Mouse (Mus musculus) kidney, embryonic 14.5 days (tissue): ENCODE results near the gene Rad51b. TPM values are rescaled to one million over a fixed set of nuclear protein-coding genes. Genes with fewer than 3 reads are reported as not detected.

Experiments
- ATAC-seq: fragments of 200-750 bp; cut with Nextera tagmentation; 2 replicates; pipeline ENCODE4 v1.8.0; 2017; ENCODE audit warnings: moderate number of reproducible peaks, mild to moderate bottlenecking, moderate TSS enrichment, moderate library complexity; ENCODE audit not compliant: low FRiP score, low TSS enrichment
- H3K27ac ChIP-seq: fragments of 300-500 bp; sonication (generic); 2 replicates; pipeline ENCODE4 v1.5.1; 2014; ENCODE audit warnings: low read depth, mild to moderate bottlenecking, low read length, moderate library complexity, mixed read lengths
- H3K27me3 ChIP-seq: fragments of 300-500 bp; sonication (generic); 2 replicates; pipeline ENCODE4 v1.6.1; 2014; ENCODE audit warnings: mild to moderate bottlenecking, low read length; ENCODE audit not compliant: control insufficient read depth, insufficient read depth
- H3K36me3 ChIP-seq: fragments of 300-500 bp; sonication (generic); 2 replicates; pipeline ENCODE4 v1.6.1; 2014; ENCODE audit warnings: low read length, mixed read lengths; ENCODE audit not compliant: control insufficient read depth, insufficient read depth
- H3K4me1 ChIP-seq: fragments of 300-500 bp; sonication (generic); 2 replicates; pipeline ENCODE4 v1.6.1; 2014; ENCODE audit warnings: low read length, mixed read lengths; ENCODE audit not compliant: control insufficient read depth, insufficient read depth
- H3K4me2 ChIP-seq: fragments of 300-500 bp; sonication (generic); replicated peaks from 2 replicates; pipeline ENCODE4 v1.6.1; 2014; ENCODE audit warnings: low read depth, mild to moderate bottlenecking, low read length
- H3K4me3 ChIP-seq: fragments of 300-500 bp; sonication (generic); 2 replicates; pipeline ENCODE4 v1.5.1; 2014; ENCODE audit warnings: mild to moderate bottlenecking, low read length
- H3K9ac ChIP-seq: fragments of 300-500 bp; sonication (generic); 2 replicates; pipeline ENCODE4 v1.6.1; 2014; ENCODE audit warnings: low read depth, mild to moderate bottlenecking, low read length, moderate library complexity
- H3K9me3 ChIP-seq: fragments of 300-500 bp; sonication (generic); 2 replicates; pipeline ENCODE4 v1.6.1; 2016; ENCODE audit warnings: low read length; ENCODE audit not compliant: control insufficient read depth
- WGBS: fragments of 180-500 bp; shearing (Covaris S2); extraction: QIAGEN DNeasy Blood & Tissue Kit; methylation state at CpG from one replicate; pipeline ENCODE4 v1.1.7; 2014; 5-methylcytosine and 5-hydroxymethylcytosine counted together
- polyA plus RNA-seq: library from polyadenylated mRNA; unstranded; fragments of >200 nt; fragmentation: Nextera tagmentation; extraction: Ambion mirVana; gene quantifications from 2 replicates; pipeline ENCODE4 v1.2.1, GENCODE M21; 2014

The Rad51b gene
- polyA plus RNA-seq, 1 experiment from 2014 or later = 7.2 TPM

GRCm38 (mm10) chr12:79492613-79493012 lies 195.5 kb downstream of the Rad51b start:
- Histone ChIP-seq H3K4me2 (no peak overlapping the region), H3K4me1 (no peaks in the 10 kb centered on the region), H3K36me3 (no peaks in the 10 kb centered on the region), H3K27me3 (no peaks in the 10 kb centered on the region), H3K9ac (no peak overlapping the region), H3K9me3 (peaks cover 4% of the 10 kb centered on the region; the same call in 1 of the 2 replicates), H3K4me3 (no peak overlapping the region), H3K27ac (no peak overlapping the region)
- no peak for ATAC-seq
- 90% methylated on average over 4 of the region's 4 CpGs for WGBS

- WGBS = 67% methylated on average over 2 of the region's 2 CpGs
- H3K4me3 ChIP-seq = no peak overlapping the region
- no peaks in the 10 kb centered on the region for H3K4me1 ChIP-seq
- H3K27me3 ChIP-seq = no peaks in the 10 kb centered on the region
- no peak for ATAC-seq
- no peaks in the 10 kb centered on the region for H3K9me3 ChIP-seq
- H3K27ac ChIP-seq = no peak overlapping the region
- no peak overlapping the region for H3K4me2 ChIP-seq
- H3K36me3 ChIP-seq = no peaks in the 10 kb centered on the region
- H3K9ac ChIP-seq = no peak overlapping the region
These were observed 196.4 kb downstream of the Rad51b start for GRCm38 (mm10) chr12:79493481-79493880.

GRCm38 (mm10) chr12:79498326-79498725 lies 201.2 kb downstream of the Rad51b start:
- Histone ChIP-seq H3K4me2 (no peak overlapping the region), H3K4me3 (no peak overlapping the region), H3K9ac (no peak overlapping the region), H3K36me3 (no peaks in the 10 kb centered on the region), H3K9me3 (no peaks in the 10 kb centered on the region), H3K27me3 (no peaks in the 10 kb centered on the region), H3K4me1 (peaks cover 8% of the 10 kb centered on the region; the same call in 1 of the 2 replicates), H3K27ac (no peak overlapping the region)
- WGBS = 26% methylated on average over 1 of the region's 1 CpGs
- no peak for ATAC-seq

GRCm38 (mm10) chr12:79499809-79500208 lies 202.7 kb downstream of the Rad51b start:
- Histone ChIP-seq H3K4me2 (no peak overlapping the region), H3K27me3 (no peaks in the 10 kb centered on the region), H3K27ac (no peak overlapping the region), H3K36me3 (no peaks in the 10 kb centered on the region), H3K9me3 (no peaks in the 10 kb centered on the region), H3K4me3 (no peak overlapping the region), H3K9ac (no peak overlapping the region), H3K4me1 (peaks cover 11% of the 10 kb centered on the region)
- WGBS = 91% methylated on average over 5 of the region's 5 CpGs
- no peak for ATAC-seq

- Histone ChIP-seq H3K4me2 (no peak overlapping the region), H3K27me3 (no peaks in the 10 kb centered on the region), H3K4me1 (peaks cover 15% of the 10 kb centered on the region), H3K4me3 (no peak overlapping the region), H3K36me3 (no peaks in the 10 kb centered on the region), H3K9me3 (no peaks in the 10 kb centered on the region), H3K27ac (peak overlapping the region; percentile 73; the same call in 1 of the 2 replicates), H3K9ac (no peak overlapping the region)
- WGBS = 64% methylated on average over 3 of the region's 3 CpGs
- no peak for ATAC-seq
These were observed 204.8 kb downstream of the Rad51b start for GRCm38 (mm10) chr12:79501877-79502276.

GRCm38 (mm10) chr12:79502862-79503581 lies 205.9 kb downstream of the Rad51b start:
- peak; percentile 53; the same call in 1 of the 2 replicates for ATAC-seq
- Histone ChIP-seq H3K4me3 (no peak overlapping the region), H3K4me2 (no peak overlapping the region), H3K4me1 (peaks cover 19% of the 10 kb centered on the region), H3K27ac (peak overlapping the region; percentile 73; the same call in 1 of the 2 replicates), H3K36me3 (no peaks in the 10 kb centered on the region), H3K9me3 (no peaks in the 10 kb centered on the region), H3K27me3 (no peaks in the 10 kb centered on the region), H3K9ac (no peak overlapping the region)
- WGBS = 69% methylated on average over 11 of the region's 11 CpGs

GRCm38 (mm10) chr12:79503582-79504515 lies 206.8 kb downstream of the Rad51b start:
- Histone ChIP-seq H3K9me3 (no peaks in the 10 kb centered on the region), H3K27me3 (no peaks in the 10 kb centered on the region), H3K4me1 (peaks cover 19% of the 10 kb centered on the region), H3K9ac (no peak overlapping the region), H3K36me3 (no peaks in the 10 kb centered on the region), H3K4me3 (no peak overlapping the region), H3K27ac (peak overlapping the region; percentile 73; the same call in 1 of the 2 replicates), H3K4me2 (no peak overlapping the region)
- no peak for ATAC-seq
- WGBS = 84% methylated on average over 3 of the region's 3 CpGs

- H3K4me3 ChIP-seq = no peak overlapping the region
- 93% methylated on average over 1 of the region's 1 CpGs for WGBS
- H3K9ac ChIP-seq = no peak overlapping the region
- ATAC-seq = no peak
- no peaks in the 10 kb centered on the region for H3K9me3 ChIP-seq
- H3K4me2 ChIP-seq = no peak overlapping the region
- peak overlapping the region; percentile 73; the same call in 1 of the 2 replicates for H3K27ac ChIP-seq
- no peaks in the 10 kb centered on the region for H3K36me3 ChIP-seq
- no peaks in the 10 kb centered on the region for H3K27me3 ChIP-seq
- H3K4me1 ChIP-seq = peaks cover 19% of the 10 kb centered on the region
These were observed 207.6 kb downstream of the Rad51b start for GRCm38 (mm10) chr12:79504641-79505040.
